Mouse (Mus musculus): ENCODE results near the gene Gm20388. TPM values are rescaled to one million over a fixed set of nuclear protein-coding genes. Genes with fewer than 3 reads are reported as not detected.
A peak's percentile ranks its signal among the peaks of the same experiment; 100 is the strongest.

The Gm20388 gene
- polyA plus RNA-seq, 1 experiment from 2014 or later = not detected

DNA sequence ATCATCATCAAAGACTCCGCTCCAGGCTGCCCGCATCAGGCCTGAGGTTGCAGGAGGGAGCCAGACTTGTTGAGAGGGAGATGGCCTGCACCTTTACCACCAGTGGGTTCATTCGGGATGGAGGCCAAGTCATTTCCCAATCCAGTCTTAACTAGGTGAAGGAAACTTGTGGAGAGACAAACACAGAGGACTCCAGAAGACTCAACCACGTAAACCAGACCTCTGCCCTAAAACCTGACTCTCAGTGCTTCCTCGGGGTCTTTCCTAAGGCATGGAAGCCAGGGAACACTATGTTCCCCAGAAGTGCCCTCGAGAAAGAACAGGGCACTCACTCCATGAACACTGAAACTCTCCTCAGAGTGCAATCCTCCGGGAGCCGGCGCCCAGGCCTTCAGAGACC lies 1994.4 kb downstream of the Gm20388 start:
- peaks cover 65% of the 10 kb centered on the region for H3K4me1 ChIP-seq
- peak overlapping the region; percentile 83 for H3K4me3 ChIP-seq
- WGBS = 85% methylated on average over 9 of the region's 9 CpGs
- peak overlapping the region; percentile 95 for H3K4me2 ChIP-seq
- H3K9me3 ChIP-seq = no peaks in the 10 kb centered on the region
- H3K27ac ChIP-seq (replicated peaks) = no peak overlapping the region
- peak overlapping the region; percentile 86 for H3K9ac ChIP-seq
- H3K36me3 ChIP-seq = no peaks in the 10 kb centered on the region
- H3K27me3 ChIP-seq (replicated peaks) = peaks cover 12% of the 10 kb centered on the region
- no peak for ATAC-seq (ENCODE audit: extremely low read depth, insufficient number of reproducible peaks, low FRiP score, low TSS enrichment)

DNA sequence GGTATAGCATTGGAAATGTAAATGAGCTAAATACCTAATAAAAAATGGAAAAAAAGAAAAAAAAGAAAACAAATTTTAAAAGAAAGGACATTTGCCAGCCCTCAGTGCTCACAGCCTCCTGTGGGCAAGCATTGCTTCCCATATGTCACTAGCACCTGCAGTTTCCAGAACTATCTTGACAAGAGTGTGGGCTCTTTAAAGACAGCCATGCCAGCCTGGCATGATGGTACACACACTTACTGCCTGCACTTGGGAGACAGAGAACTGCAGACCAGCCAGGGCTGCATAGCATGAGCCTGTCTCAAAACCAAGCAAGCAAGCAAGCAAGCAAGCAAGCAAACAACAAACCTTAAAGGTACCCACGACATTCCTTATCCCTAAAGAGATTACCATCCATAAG lies 1994.8 kb downstream of the Gm20388 start:
- Histone ChIP-seq H3K27ac (replicated peaks) (no peak overlapping the region), H3K4me1 (peaks cover 65% of the 10 kb centered on the region), H3K36me3 (no peaks in the 10 kb centered on the region), H3K27me3 (replicated peaks) (peaks cover 12% of the 10 kb centered on the region), H3K9ac (peak overlapping the region; percentile 86), H3K9me3 (no peaks in the 10 kb centered on the region), H3K4me2 (peak overlapping the region; percentile 95), H3K4me3 (peak overlapping the region; percentile 83)
- 60% methylated on average over 1 of the region's 1 CpGs for WGBS
- ATAC-seq (ENCODE audit: extremely low read depth, insufficient number of reproducible peaks, low FRiP score, low TSS enrichment) = no peak

DNA sequence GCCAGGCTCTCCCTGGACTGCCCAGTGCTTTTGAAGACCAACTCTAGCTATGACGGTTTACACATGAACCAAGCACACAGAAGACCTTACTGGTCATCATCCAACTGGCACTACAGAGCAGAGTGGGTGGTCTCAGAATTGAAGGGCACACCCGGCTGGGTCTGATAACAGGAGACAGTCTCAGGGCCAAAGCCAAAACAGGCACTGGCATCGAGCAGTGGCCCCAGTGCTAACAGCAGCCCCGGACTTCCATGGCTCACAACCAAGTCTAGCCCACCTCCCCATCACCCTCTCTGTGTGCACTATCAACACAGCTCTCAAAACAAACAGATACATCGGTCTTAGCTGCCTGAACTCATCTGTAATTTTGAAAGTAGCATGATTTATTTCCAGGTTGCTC lies 1995.2 kb downstream of the Gm20388 start:
- Histone ChIP-seq H3K4me1 (peaks cover 65% of the 10 kb centered on the region), H3K36me3 (no peaks in the 10 kb centered on the region), H3K4me2 (peak overlapping the region; percentile 95), H3K27ac (replicated peaks) (no peak overlapping the region), H3K4me3 (peak overlapping the region; percentile 83), H3K27me3 (replicated peaks) (peaks cover 16% of the 10 kb centered on the region), H3K9ac (peak overlapping the region; percentile 86), H3K9me3 (no peaks in the 10 kb centered on the region)
- ATAC-seq (ENCODE audit: extremely low read depth, insufficient number of reproducible peaks, low FRiP score, low TSS enrichment) = no peak
- WGBS = 21% methylated on average over 5 of the region's 5 CpGs

DNA sequence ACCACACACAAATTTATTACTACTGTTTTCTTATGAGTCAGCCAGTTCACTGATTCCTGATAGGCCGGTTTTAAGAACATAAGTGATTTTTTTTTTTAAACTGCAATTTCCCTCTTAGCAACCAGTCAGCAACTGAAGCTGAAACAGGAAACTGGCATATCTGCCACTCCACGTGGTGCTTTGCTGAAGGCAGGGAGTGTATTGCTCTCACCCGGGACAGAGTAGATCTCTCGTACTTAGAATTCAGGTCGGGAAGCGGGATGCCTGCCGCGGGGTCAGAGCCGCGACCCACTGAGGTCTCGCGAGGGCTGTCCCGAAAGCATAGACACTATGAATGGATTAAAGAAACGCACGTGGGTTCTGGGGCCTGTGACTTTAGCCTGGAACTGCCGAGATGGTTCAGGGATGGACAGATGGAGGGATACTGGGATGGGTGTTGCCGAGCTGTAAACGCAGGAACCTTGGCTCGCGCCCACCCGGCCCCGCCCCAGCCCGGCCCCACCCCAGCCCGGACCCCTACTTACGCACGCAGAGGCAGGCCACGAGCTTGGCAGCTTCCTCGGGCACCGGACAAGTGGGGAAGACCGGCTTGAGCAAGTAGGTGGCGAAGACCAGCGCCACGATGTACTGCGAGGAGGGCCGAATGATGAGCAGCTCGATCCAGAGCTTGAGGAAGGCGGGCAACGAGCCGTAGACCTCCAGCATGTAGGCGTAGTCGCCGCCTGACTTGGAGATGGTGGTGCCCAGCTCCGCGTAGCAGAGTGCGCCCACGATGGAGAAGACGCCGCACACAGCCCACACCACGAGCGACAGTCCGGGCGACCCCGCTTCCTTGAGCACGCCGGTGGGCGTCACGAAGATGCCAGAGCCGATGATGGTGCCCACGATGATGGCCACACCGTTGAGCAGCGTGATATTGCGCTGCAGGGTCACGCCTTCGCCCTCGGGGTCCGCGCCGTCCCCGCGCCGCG lies 1996.2 kb downstream of the Gm20388 start:
- Histone ChIP-seq H3K27ac (replicated peaks) (peak overlapping the region; percentile 22; the same call in 1 of the 2 replicates), H3K27me3 (replicated peaks) (peaks cover 23% of the 10 kb centered on the region), H3K9ac (peak overlapping the region; percentile 86), H3K36me3 (no peaks in the 10 kb centered on the region), H3K4me3 (peak overlapping the region; percentile 83), H3K4me2 (peak overlapping the region; percentile 95), H3K9me3 (no peaks in the 10 kb centered on the region), H3K4me1 (peaks cover 55% of the 10 kb centered on the region)
- under 1% methylated on average over 72 of the region's 72 CpGs for WGBS
- ATAC-seq (ENCODE audit: extremely low read depth, insufficient number of reproducible peaks, low FRiP score, low TSS enrichment) = no peak

DNA sequence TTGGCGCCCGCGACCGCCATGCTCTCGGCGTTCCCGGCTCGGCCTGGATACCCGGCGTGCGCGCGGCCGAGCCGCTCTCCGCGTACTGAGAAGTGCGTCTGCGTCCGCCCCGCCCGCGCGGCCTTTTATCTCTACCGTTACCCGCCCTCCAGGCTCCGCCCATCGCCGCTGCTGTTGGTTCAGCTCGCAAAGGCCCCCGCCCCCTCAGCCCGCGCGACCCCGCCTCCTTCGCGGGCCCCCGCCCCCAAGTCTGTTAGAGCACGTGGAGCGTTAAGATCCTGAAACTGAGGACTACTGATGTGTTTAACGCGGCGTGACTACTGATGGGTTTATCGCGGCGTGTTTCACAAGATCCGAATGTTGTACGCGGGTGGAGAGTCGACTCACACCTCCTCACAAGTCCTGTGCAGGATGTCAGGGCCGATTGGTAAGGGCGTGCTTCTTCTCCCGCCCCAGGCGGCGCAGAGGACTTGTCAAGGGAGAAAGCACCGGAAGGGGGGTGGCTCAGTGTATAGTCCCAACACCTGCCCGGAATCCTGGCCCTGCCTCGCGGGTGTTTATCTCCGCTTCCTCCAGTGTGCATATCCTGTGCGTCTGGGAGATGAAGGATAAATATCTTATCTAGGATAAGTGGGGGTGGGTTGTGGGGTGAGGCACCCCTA lies 1997.1 kb downstream of the Gm20388 start, which contains the start of gene Slc7a5:
Gene Slc7a5, minus strand, starts transcription at position 108 of the 662 bp plus-strand sequence.
- no peaks in the 10 kb centered on the region for H3K9me3 ChIP-seq
- peak within 1 kb of the TSS; percentile 95 for H3K4me2 ChIP-seq
- H3K4me3 ChIP-seq = peak within 1 kb of the TSS; percentile 83
- H3K9ac ChIP-seq = peak within 1 kb of the TSS; percentile 86
- under 1% methylated on average over 57 of the region's 61 CpGs for WGBS
- peak; percentile 86 for ATAC-seq (ENCODE audit: extremely low read depth, insufficient number of reproducible peaks, low FRiP score, low TSS enrichment)
- peaks cover 23% of the 10 kb centered on the region for H3K27me3 ChIP-seq (replicated peaks)
- H3K4me1 ChIP-seq = peaks cover 47% of the 10 kb centered on the region
- H3K27ac ChIP-seq (replicated peaks) = peak within 1 kb of the TSS; percentile 22; the same call in 1 of the 2 replicates
- no peaks in the 10 kb centered on the region for H3K36me3 ChIP-seq

DNA sequence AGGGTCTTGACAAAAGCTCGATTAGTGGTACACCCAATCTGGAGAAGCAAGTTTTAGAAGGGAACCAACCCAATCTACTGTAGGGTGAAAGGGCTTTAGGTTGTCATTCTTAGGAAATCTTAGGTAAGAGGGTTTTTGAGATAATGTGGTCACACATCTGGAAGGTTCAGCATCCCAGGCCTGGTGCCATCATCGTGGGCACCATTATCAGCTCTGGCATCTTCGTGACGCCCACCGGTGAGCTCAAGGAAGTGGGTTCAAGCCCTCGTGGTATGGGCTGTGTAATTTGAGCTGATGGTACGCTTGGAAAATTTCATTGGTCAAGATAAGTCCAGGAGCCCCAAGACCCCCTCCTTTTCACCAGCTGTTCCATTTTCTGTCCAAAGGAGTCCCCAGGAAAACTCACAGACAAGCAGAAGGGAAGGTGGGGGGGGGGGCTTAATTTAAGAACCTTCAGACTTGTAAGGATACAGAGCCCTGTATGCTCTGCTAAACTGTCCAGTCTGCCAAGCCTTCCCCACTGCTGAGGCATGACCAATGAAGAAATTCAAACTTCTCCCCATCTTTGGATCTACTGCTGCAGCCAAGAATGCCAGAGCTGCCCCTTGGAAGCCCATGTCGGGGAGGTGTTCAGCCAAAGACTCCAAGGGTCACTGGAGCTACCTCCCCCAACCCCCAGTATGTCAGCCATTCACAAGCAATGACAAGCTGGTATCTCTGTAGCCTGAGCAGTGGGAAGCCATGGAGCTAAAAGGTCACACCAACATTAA lies 1997.9 kb downstream of the Gm20388 start:
- Histone ChIP-seq H3K4me3 (peak overlapping the region; percentile 83; the same call in 1 of the 2 replicates), H3K27me3 (replicated peaks) (peaks cover 26% of the 10 kb centered on the region), H3K9ac (no peak overlapping the region), H3K4me1 (peaks cover 45% of the 10 kb centered on the region), H3K9me3 (no peaks in the 10 kb centered on the region), H3K27ac (replicated peaks) (no peak overlapping the region), H3K36me3 (no peaks in the 10 kb centered on the region), H3K4me2 (peak overlapping the region; percentile 95)
- 44% methylated on average over 8 of the region's 8 CpGs for WGBS
- no peak for ATAC-seq (ENCODE audit: extremely low read depth, insufficient number of reproducible peaks, low FRiP score, low TSS enrichment)

DNA sequence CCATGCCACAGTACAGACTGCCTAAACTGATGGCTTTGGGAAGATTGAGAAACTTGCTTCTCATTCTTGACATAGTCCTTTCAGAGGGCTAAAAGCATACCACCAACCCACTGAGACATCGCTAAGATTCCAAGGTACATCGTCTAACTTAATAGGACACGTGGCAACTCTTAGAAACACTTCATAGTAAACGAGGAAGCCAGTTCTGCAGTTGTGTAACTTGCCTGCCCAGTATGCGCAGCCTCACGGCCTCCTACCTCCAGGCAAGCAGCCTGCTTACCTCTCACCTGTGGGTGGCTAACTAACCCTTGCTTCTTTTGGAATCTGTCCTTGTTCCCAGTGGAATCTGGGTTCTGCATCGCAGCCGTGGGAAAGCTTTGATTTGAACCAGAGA lies 1998.5 kb downstream of the Gm20388 start:
- Histone ChIP-seq H3K27ac (replicated peaks) (no peak overlapping the region), H3K4me3 (no peak overlapping the region), H3K27me3 (replicated peaks) (peaks cover 31% of the 10 kb centered on the region), H3K36me3 (no peaks in the 10 kb centered on the region), H3K4me1 (peaks cover 41% of the 10 kb centered on the region), H3K9ac (peak overlapping the region; percentile 38; the same call in 1 of the 2 replicates), H3K4me2 (no peak overlapping the region), H3K9me3 (no peaks in the 10 kb centered on the region)
- no peak for ATAC-seq (ENCODE audit: extremely low read depth, insufficient number of reproducible peaks, low FRiP score, low TSS enrichment)
- WGBS = 57% methylated on average over 8 of the region's 8 CpGs

DNA sequence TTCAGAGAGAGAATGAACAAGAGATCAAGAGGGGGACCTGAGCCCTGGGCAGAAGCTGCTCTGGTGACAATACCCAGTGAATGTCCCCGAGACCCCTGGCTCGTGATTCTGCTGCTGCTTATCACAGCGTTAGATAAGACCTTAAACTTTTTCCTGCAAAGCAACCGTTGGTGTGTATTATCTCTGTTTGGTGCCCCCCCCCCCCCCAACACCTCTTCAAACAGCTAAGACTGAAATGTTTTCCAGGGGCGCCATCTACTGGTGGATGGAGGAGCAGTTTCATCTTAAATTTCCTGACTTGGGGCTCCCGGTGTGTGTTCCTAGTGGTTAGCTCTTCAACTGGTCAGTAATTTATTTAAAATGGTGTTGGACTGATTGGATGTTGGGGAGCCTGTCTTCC lies 1999.0 kb downstream of the Gm20388 start:
- 2% methylated on average over 6 of the region's 6 CpGs for WGBS
- H3K9ac ChIP-seq = peak overlapping the region; percentile 38
- peaks cover 36% of the 10 kb centered on the region for H3K4me1 ChIP-seq
- no peak overlapping the region for H3K27ac ChIP-seq (replicated peaks)
- H3K9me3 ChIP-seq = no peaks in the 10 kb centered on the region
- H3K36me3 ChIP-seq = no peaks in the 10 kb centered on the region
- ATAC-seq (ENCODE audit: extremely low read depth, insufficient number of reproducible peaks, low FRiP score, low TSS enrichment) = no peak
- peak overlapping the region; percentile 17; the same call in 1 of the 2 replicates for H3K4me2 ChIP-seq
- peaks cover 36% of the 10 kb centered on the region for H3K27me3 ChIP-seq (replicated peaks)
- H3K4me3 ChIP-seq = no peak overlapping the region

DNA sequence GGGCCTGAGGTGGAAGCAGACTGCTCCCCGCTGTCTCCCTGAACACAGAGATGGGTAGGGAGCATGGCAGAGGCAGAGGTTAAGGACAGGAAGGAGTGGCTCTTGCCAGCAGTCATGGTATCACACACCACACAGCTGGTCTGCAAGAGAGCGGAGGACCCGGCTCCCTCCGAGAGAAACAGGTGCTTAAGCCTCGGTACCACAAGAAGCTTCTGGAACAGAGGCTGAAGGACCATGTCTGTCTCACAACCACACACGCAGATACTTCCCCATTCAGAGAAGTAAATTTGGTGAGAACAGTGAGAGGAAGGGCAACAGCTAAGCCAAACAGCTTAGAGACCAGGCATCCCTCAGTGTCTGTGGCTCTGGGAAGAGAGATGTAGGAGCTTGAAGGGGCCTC lies 2000.8 kb downstream of the Gm20388 start:
- Histone ChIP-seq H3K36me3 (no peaks in the 10 kb centered on the region), H3K27me3 (replicated peaks) (peaks cover 40% of the 10 kb centered on the region), H3K27ac (replicated peaks) (no peak overlapping the region), H3K9me3 (no peaks in the 10 kb centered on the region), H3K4me1 (peaks cover 19% of the 10 kb centered on the region), H3K9ac (no peak overlapping the region), H3K4me3 (no peak overlapping the region), H3K4me2 (no peak overlapping the region)
- 80% methylated on average over 6 of the region's 6 CpGs for WGBS
- ATAC-seq (ENCODE audit: extremely low read depth, insufficient number of reproducible peaks, low FRiP score, low TSS enrichment) = no peak

DNA sequence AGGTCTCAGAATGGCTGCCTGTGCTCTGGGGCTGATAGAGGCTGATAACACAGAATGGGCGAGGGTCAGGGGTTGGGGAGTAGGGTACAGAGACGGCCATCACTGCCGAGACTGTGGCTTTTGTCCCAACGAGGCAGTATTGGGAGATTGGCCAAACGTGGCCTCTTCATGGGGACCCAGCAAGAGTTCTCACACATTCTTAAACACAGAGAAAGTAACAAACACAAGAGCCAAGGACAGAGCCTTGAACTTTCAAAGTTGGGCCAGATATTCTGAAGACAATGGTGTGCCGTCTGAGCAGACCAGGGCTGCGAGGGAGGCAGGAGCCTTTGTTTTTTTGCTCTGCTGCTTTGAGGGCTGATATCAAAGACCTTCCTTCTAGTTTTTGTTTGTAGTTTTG lies 2001.3 kb downstream of the Gm20388 start:
- Histone ChIP-seq H3K27ac (replicated peaks) (no peak overlapping the region), H3K9ac (no peak overlapping the region)
- WGBS = 55% methylated on average over 7 of the region's 7 CpGs

DNA sequence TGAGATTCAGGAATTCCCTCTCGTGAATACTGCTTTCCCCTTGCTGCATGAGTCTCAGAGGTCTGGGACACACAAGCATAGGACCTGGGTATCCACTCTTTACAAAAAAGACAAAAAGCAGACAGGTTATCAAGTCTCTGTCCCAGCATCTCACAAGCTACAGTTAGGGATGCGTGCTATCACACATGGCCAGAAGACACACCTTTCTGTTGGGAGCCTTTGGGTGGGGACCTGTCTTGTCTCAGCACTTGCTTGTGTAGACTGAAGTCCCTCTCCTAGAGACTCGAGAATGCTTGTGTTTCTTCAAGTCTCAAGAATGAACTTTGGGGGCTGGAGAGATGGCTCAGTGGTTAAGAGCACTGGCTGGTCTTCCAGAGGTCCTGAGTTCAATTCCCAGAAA lies 2002.2 kb downstream of the Gm20388 start:
- H3K4me1 ChIP-seq = peaks cover 15% of the 10 kb centered on the region
- H3K27me3 ChIP-seq (replicated peaks) = peaks cover 40% of the 10 kb centered on the region
- no peak overlapping the region for H3K4me3 ChIP-seq
- 56% methylated on average over 3 of the region's 3 CpGs for WGBS
- no peaks in the 10 kb centered on the region for H3K9me3 ChIP-seq
- no peak overlapping the region for H3K27ac ChIP-seq (replicated peaks)
- no peak overlapping the region for H3K4me2 ChIP-seq
- no peaks in the 10 kb centered on the region for H3K36me3 ChIP-seq
- H3K9ac ChIP-seq = no peak overlapping the region
- ATAC-seq (ENCODE audit: extremely low read depth, insufficient number of reproducible peaks, low FRiP score, low TSS enrichment) = no peak

More for the DNA sequence above, 2001.3 kb downstream of the Gm20388 start:
- no peaks in the 10 kb centered on the region for H3K36me3 ChIP-seq
- no peak overlapping the region for H3K4me2 ChIP-seq
- peaks cover 40% of the 10 kb centered on the region for H3K27me3 ChIP-seq (replicated peaks)
- H3K9me3 ChIP-seq = no peaks in the 10 kb centered on the region
- no peak overlapping the region for H3K4me3 ChIP-seq
- H3K4me1 ChIP-seq = peaks cover 16% of the 10 kb centered on the region
- no peak for ATAC-seq (ENCODE audit: extremely low read depth, insufficient number of reproducible peaks, low FRiP score, low TSS enrichment)

All from heart, embryonic 13.5 days (tissue).